Mouse (Mus musculus) midbrain, embryonic 15.5 days (tissue): ENCODE measurements around the gene Cnn3. TPM values are rescaled to one million over a fixed set of nuclear protein-coding genes. Genes with fewer than 3 reads are reported as not detected.

Experiments used
- ATAC-seq: fragments of 200-750 bp; cut with Nextera tagmentation; replicated peaks from 2 replicates; pipeline ENCODE4 v1.8.0; 2017; ENCODE audit warnings: moderate TSS enrichment
- H3K27ac ChIP-seq: fragments of 300-500 bp; sonication (generic); 2 replicates; pipeline ENCODE4 v1.5.1; 2015; ENCODE audit warnings: mild to moderate bottlenecking, inconsistent platforms
- H3K27me3 ChIP-seq: fragments of 300-500 bp; sonication (generic); replicated peaks from 2 replicates; pipeline ENCODE4 v1.6.1; 2015; ENCODE audit warnings: inconsistent platforms
- H3K36me3 ChIP-seq: fragments of 300-500 bp; sonication (generic); replicated peaks from 2 replicates; pipeline ENCODE4 v1.6.1; 2015; ENCODE audit warnings: inconsistent platforms
- H3K4me1 ChIP-seq: fragments of 300-500 bp; sonication (generic); 2 replicates; pipeline ENCODE4 v1.6.1; 2015; ENCODE audit warnings: inconsistent platforms
- H3K4me2 ChIP-seq: fragments of 300-500 bp; sonication (generic); 2 replicates; pipeline ENCODE4 v1.6.1; 2015; ENCODE audit warnings: inconsistent platforms, mild to moderate bottlenecking, moderate library complexity
- H3K4me3 ChIP-seq: fragments of 300-500 bp; sonication (generic); 2 replicates; pipeline ENCODE4 v1.5.1; 2015; ENCODE audit warnings: mild to moderate bottlenecking, inconsistent platforms
- H3K9ac ChIP-seq: fragments of 300-500 bp; sonication (generic); 2 replicates; pipeline ENCODE4 v1.6.1; 2015; ENCODE audit warnings: mild to moderate bottlenecking, inconsistent platforms
- H3K9me3 ChIP-seq: fragments of 300-500 bp; sonication (generic); 2 replicates; pipeline ENCODE4 v1.6.1; 2016; ENCODE audit warnings: inconsistent platforms
- WGBS: fragments of 180-500 bp; shearing (Covaris S2); methylation state at CpG from one replicate; pipeline ENCODE4 v1.1.7; 2015; ENCODE audit warnings: mixed read lengths; 5-methylcytosine and 5-hydroxymethylcytosine counted together
- polyA plus RNA-seq: library from polyadenylated mRNA; unstranded; fragments of >200 nt; fragmentation: Nextera tagmentation; extraction: Ambion mirVana; gene quantifications from 2 replicates; pipeline ENCODE4 v1.2.1, GENCODE M21; 2015

Gene Cnn3
- polyA plus RNA-seq, 1 experiment from 2014 or later: 369 TPM

DNA sequence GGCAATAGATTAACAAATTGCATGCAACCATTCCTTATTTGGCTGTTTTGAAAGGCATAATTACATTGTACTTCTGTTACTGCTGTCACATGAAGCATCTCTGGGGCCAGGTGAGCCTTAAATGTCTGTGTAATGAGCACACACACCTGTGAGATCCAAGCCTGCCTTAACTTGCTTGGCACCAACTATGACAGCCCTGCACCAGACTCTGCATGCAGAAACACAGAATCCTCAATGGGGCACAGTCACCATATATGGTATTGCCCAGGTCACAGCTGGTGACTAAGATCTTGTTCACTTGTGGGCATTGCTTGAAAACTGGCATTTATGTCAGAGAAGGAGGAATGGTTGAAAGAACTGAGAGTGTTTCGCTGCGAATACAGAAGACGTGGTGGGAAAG lies 36.5 kb downstream of the Cnn3 start:
- H3K27ac ChIP-seq: no peak overlapping the region
- H3K4me1 ChIP-seq: no peaks in the 10 kb centered on the region
- no peak for ATAC-seq
- no peak overlapping the region for H3K4me2 ChIP-seq
- WGBS: 91% methylated on average over 3 of the region's 3 CpGs
- no peaks in the 10 kb centered on the region for H3K27me3 ChIP-seq
- H3K36me3 ChIP-seq: peaks cover 11% of the 10 kb centered on the region
- no peak overlapping the region for H3K4me3 ChIP-seq
- no peaks in the 10 kb centered on the region for H3K9me3 ChIP-seq
- no peak overlapping the region for H3K9ac ChIP-seq

DNA sequence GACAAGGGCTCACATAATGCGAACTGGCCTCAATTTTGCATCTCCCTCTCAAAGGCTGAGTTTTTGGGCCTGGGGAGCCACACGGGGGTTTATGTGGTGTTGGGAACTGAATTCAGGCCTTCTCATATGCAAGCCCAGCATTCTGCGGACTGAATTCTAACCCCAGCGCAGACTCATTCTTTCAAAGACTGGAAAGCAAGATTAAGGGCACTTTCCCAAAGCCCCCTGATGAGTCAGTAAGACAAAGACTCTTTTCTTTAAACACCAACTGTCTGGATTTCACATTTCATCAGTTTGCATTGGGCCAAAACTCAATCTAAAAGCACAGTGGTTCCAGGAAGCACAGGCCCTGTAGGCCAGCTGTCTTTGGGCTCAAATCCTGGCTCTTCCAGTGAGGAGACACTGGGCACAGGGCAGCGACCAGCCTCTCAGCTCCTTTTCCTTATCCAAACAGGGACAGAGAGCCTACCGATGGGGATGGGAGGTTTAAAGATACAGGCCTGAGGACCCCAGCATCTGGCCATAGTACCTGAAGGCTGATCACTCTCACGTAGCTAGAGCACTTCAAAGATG lies 38.5 kb downstream of the Cnn3 start:
- no peak overlapping the region for H3K4me2 ChIP-seq
- ATAC-seq: no peak
- 26% methylated on average over 7 of the region's 7 CpGs for WGBS

DNA sequence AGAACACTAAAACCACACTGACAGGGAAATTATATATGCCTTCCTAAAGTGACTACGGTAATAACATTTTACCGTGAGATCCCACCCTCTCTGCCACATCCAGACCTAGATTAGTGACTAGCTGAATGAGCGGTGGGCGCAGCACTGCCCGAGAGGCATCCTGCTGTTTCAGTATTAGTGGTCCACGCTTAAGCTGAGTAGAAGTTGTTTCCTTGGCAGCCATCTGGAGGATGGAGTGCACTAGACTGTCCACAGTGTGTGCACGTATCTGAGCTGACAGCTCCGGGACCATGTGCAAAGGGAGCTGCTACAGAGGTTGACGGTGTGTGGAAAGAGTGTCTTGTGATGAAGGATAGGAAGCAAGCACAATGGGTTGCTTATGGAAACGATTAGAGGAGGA lies 39.5 kb downstream of the Cnn3 start:
- ATAC-seq: no peak
- Histone ChIP-seq H3K27me3 (no peaks in the 10 kb centered on the region), H3K4me1 (peaks cover 6% of the 10 kb centered on the region), H3K36me3 (no peaks in the 10 kb centered on the region), H3K27ac (no peak overlapping the region), H3K9me3 (no peaks in the 10 kb centered on the region), H3K4me2 (no peak overlapping the region), H3K4me3 (no peak overlapping the region), H3K9ac (no peak overlapping the region)
- 60% methylated on average over 10 of the region's 10 CpGs for WGBS

More for the DNA sequence above, 38.5 kb downstream of the Cnn3 start:
- peaks cover 6% of the 10 kb centered on the region for H3K4me1 ChIP-seq
- no peaks in the 10 kb centered on the region for H3K27me3 ChIP-seq
- no peaks in the 10 kb centered on the region for H3K36me3 ChIP-seq
- no peak overlapping the region for H3K9ac ChIP-seq
- H3K27ac ChIP-seq: 0 out of 2 replicates have a peak overlapping the region, but pooled peaks have one; percentile 38
- no peak overlapping the region for H3K4me3 ChIP-seq
- H3K9me3 ChIP-seq: no peaks in the 10 kb centered on the region

DNA sequence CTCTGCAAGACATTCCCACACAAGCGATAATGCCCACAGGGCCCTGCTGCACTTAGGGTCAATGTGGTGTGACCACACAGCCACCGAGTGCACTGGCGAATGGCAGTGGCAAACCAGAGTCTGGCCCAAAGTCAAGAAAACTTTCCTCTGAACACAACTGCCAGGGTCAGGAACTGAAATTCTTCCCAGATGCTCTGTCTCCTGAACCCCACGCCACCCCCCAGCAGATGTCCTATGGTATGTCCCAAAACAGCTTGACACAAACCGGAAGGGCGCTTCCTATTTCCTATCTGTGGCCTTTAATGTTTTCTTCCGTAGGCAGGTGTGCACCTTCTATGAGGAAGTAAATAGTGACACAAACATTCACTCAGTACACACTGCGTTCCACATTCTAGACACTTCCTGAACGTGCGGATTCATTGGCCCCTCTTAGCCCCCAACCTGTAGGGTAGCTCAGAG lies 40.8 kb downstream of the Cnn3 start:
- Histone ChIP-seq H3K4me1 (peaks cover 6% of the 10 kb centered on the region), H3K27ac (no peak overlapping the region), H3K9ac (no peak overlapping the region), H3K4me3 (no peak overlapping the region), H3K4me2 (no peak overlapping the region), H3K9me3 (no peaks in the 10 kb centered on the region), H3K36me3 (no peaks in the 10 kb centered on the region), H3K27me3 (no peaks in the 10 kb centered on the region)
- 87% methylated on average over 10 of the region's 10 CpGs for WGBS
- no peak for ATAC-seq

DNA sequence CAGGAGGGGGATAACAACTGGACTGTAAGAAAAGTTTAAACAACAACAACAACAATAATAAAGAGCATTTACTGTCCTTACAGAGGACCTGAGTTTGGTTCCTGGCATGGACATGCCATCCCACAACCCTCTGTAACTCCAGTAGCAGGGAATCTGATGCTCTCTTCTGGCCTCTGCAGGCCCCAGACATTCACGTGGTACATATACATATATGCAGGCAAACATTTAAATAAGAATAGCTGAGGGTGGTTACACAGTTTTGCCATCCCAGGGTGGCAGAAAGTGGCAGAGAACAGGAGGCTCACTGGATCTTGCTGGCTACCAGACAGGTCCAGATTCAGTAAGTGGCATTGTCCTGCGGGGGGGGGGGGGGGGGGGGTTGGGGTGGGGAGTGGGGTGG lies 41.8 kb downstream of the Cnn3 start:
- H3K4me3 ChIP-seq: no peak overlapping the region
- H3K4me2 ChIP-seq: no peak overlapping the region
- no peak overlapping the region for H3K27ac ChIP-seq
- no peak for ATAC-seq
- WGBS: 12% methylated on average over 1 of the region's 2 CpGs
- H3K36me3 ChIP-seq: no peaks in the 10 kb centered on the region
- no peaks in the 10 kb centered on the region for H3K27me3 ChIP-seq
- H3K9ac ChIP-seq: no peak overlapping the region
- no peaks in the 10 kb centered on the region for H3K9me3 ChIP-seq
- H3K4me1 ChIP-seq: peaks cover 6% of the 10 kb centered on the region

DNA sequence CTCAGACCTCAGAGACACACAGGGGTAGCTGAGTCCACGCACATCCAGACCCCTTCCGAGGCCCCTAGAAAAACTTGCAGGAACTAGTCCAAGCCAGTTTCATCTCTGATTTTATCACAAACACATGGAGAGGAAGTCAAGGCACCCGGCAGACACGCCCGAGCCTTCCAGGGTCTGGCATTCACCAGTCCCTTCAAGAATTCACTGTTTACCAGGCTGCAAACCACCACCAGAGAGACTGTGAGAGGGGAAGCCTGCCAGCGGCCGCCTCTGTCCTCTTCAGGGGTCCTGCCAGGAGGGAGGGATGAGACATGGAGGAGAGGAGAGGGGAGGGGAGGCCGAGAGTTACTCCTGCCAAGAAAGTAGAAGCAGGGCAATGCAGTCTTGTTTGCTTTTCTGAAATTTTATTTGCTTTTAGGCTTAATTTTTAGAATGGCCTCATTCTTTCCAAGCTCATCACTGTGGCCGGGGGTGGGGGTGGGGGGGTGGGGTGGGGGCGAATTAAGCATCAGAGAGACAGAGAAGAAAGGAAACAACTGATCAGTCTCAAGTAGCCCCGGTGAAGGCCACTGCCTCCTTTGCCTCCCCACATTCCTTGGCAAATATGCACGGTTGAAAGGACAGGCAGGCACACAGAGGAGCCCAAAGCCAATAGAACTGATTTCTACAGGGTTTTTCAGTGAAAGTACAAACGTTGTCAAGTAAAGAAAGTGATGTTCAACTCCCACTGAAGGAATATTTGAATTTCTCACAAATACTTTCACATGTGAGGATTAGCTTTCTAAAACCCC lies 43.1 kb downstream of the Cnn3 start:
- H3K4me1 ChIP-seq: peaks cover 6% of the 10 kb centered on the region
- ATAC-seq: peak; percentile 78

DNA sequence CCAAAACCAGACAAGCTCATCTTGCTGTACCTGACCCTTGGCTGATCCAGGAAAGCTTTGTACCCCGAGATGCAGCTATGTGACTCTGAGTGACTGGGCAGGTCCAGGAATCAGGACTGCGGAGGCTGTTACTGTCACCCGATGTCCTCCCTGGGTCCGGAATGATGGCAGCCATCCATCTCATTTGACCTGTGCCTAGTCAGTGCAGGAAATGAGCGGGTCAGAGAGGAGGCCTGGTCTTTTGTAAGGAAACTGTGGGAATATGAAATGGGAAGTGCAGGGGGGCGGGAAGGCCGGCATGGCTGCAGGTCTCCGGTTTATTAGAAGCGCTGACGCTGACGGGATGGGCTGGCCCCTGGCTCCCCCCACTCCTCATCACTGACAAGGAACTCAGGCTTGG lies 45.4 kb downstream of the Cnn3 start:
- Histone ChIP-seq H3K27me3 (no peaks in the 10 kb centered on the region), H3K4me3 (no peak overlapping the region)
- WGBS: 77% methylated on average over 11 of the region's 11 CpGs

More for the DNA sequence above, 43.1 kb downstream of the Cnn3 start:
- Histone ChIP-seq H3K27me3 (no peaks in the 10 kb centered on the region), H3K36me3 (no peaks in the 10 kb centered on the region), H3K4me3 (no peak overlapping the region), H3K9ac (no peak overlapping the region; the same call in 1 of the 2 replicates), H3K9me3 (no peaks in the 10 kb centered on the region), H3K27ac (peak overlapping the region; percentile 45; the same call in 1 of the 2 replicates), H3K4me2 (no peak overlapping the region)
- 5% methylated on average over 13 of the region's 13 CpGs for WGBS

DNA sequence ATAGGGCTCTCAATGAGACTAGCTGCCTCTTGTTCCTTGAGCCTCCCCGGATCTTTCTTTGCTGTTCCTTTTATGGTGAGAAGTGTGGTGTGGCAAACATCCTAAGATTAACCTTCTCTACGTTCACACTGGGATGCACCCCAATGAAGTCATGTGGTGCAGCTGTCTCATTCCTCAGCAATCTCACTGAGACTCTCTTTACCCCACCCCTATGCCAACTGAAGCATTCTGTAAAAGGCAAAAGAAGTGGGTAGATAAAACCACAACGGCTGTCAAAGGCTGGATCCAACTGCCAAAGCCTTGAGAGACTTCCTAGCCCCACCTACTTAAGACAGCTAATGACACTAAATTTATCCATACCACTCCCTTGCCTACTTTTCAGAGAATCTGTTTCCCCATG lies 48.4 kb downstream of the Cnn3 start:
- WGBS: 47% methylated on average over 3 of the region's 3 CpGs
- H3K4me3 ChIP-seq: no peak overlapping the region
- no peaks in the 10 kb centered on the region for H3K27me3 ChIP-seq
- ATAC-seq: no peak
- H3K4me2 ChIP-seq: no peak overlapping the region
- peaks cover 2% of the 10 kb centered on the region; the same call in 1 of the 2 replicates for H3K4me1 ChIP-seq
- no peak overlapping the region for H3K27ac ChIP-seq
- H3K9me3 ChIP-seq: no peaks in the 10 kb centered on the region
- H3K9ac ChIP-seq: no peak overlapping the region
- no peaks in the 10 kb centered on the region for H3K36me3 ChIP-seq

More for the DNA sequence above, 45.4 kb downstream of the Cnn3 start:
- no peak for ATAC-seq
- Histone ChIP-seq H3K9me3 (no peaks in the 10 kb centered on the region), H3K4me1 (peaks cover 6% of the 10 kb centered on the region), H3K27ac (no peak overlapping the region), H3K9ac (no peak overlapping the region), H3K4me2 (no peak overlapping the region), H3K36me3 (no peaks in the 10 kb centered on the region)

DNA sequence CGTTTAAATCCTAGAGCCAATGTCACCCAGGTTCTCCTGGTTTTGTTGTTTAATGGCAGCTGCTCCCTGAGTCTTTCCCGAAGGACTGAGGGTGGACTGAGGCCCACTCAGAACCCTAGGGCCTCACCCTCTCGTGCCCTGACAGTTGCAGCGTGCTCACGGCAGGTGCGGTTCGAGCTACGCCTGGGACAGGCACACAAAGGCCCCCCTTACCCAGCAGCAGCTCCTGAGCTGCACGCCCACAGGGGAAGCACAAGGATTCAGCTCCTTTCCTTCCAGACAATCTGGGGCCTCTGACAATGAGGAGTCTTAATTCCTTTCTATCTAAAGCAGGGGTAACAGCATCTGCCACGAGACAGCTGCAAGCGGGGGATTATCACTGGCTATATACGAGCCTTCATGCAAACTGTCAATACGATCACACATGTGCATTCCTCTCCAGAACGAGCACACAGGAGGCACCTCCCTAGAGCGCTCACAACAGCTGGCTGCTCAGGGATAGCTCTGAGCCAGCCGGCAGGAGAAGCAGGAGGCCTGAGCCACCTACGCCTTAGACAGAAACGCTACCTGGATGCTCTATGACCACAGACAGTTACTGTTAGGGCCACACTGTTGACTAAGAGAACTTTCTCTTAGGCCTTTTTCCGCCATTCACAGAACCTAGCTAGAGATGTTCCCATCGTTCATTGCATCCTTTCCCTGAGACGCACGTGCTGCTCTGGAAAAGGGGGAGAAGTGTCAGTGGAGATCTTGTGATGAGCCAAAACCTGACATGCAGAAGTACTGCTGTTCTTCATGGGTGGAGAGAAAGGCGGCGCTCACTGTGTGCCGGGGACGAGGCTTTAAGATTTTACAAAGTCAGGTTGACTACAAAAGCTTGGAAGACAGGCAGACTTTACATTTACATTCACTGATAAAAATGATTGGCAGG lies 54.0 kb downstream of the Cnn3 start:
- 27% methylated on average over 26 of the region's 26 CpGs for WGBS
- peaks cover 34% of the 10 kb centered on the region for H3K4me1 ChIP-seq
- no peak overlapping the region for H3K4me3 ChIP-seq
- peak overlapping the region; percentile 51 for H3K27ac ChIP-seq
- no peak overlapping the region for H3K4me2 ChIP-seq
- H3K9me3 ChIP-seq: no peaks in the 10 kb centered on the region
- H3K36me3 ChIP-seq: no peaks in the 10 kb centered on the region
- ATAC-seq: peak; percentile 53; the same call in 1 of the 2 replicates
- H3K9ac ChIP-seq: no peak overlapping the region
- H3K27me3 ChIP-seq: no peaks in the 10 kb centered on the region

DNA sequence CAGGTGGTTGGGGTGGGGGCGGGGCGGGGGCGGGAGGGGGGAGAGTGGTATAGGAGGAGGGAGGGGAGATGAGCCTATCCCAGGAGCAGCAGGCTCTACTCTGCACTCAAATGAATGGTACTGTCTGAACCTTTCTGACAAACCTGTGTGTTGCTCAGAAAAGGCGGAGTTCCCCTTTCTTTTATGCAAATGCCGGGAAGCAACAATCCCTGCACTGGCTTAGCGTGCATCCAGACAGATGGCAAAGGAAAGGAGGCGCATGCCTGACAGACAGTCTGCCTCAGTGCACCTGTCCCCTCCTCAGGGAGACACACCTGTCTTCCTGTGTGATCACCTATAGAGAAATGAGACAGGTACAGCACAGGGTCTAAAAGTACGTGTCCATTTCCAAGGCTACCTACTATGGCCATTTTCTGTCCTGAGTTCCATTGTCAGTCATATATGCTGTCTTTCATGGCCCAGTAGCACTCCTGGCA lies 54.7 kb downstream of the Cnn3 start:
- Histone ChIP-seq H3K36me3 (no peaks in the 10 kb centered on the region), H3K9me3 (no peaks in the 10 kb centered on the region), H3K4me2 (no peak overlapping the region), H3K9ac (no peak overlapping the region), H3K4me1 (peaks cover 34% of the 10 kb centered on the region), H3K4me3 (no peak overlapping the region), H3K27ac (no peak overlapping the region), H3K27me3 (no peaks in the 10 kb centered on the region)
- WGBS: 41% methylated on average over 8 of the region's 8 CpGs
- ATAC-seq: peak; percentile 55

DNA sequence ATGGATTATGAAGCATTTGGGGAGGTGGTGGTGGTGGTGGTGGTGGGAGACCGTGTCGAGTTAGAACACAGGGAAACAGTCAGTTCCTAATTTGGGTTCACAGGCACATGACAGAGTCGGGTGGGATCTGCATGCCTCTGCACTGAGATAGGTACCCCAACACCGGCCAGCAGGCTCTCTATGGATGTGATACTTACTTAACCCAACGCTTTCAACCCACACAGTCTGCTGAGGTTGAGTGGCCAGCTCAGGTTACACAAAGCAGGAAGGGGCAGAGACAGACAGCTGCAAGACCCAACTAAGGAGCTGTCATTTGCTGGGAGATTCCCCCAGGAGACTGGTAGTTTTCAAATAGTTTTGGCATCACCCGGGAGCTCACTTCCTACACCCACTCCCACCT lies 55.3 kb downstream of the Cnn3 start:
- H3K9ac ChIP-seq: no peak overlapping the region
- H3K27me3 ChIP-seq: no peaks in the 10 kb centered on the region
- H3K4me1 ChIP-seq: peaks cover 34% of the 10 kb centered on the region
- ATAC-seq: no peak
- no peak overlapping the region for H3K4me2 ChIP-seq
- 40% methylated on average over 6 of the region's 6 CpGs for WGBS
- H3K9me3 ChIP-seq: no peaks in the 10 kb centered on the region
- H3K4me3 ChIP-seq: no peak overlapping the region
- no peak overlapping the region for H3K27ac ChIP-seq
- H3K36me3 ChIP-seq: no peaks in the 10 kb centered on the region
